Mouse (Mus musculus): ENCODE measurements around the gene Rgs9. TPM values are rescaled to one million over a fixed set of nuclear protein-coding genes. Genes with fewer than 3 reads are reported as not detected.
A peak's percentile ranks its signal among the peaks of the same experiment; 100 is the strongest.

Rgs9 gene
- polyA plus RNA-seq, 1 experiment from 2014 or later = 18.8 TPM

GRCm38 (mm10) chr11:109334773-109335172 is 36.8 kb upstream of the Rgs9 start:
- Histone ChIP-seq H3K9ac (ENCODE audit: low read depth, low read length) (no peak overlapping the region), H3K4me2 (ENCODE audit: low read length) (no peak overlapping the region), H3K4me1 (ENCODE audit: control insufficient read depth, insufficient read depth, low read length) (peaks cover 4% of the 10 kb centered on the region; the same call in 1 of the 2 replicates), H3K36me3 (ENCODE audit: control insufficient read depth, insufficient read depth, low read length) (no peaks in the 10 kb centered on the region), H3K27me3 (ENCODE audit: control insufficient read depth, insufficient read depth, low read depth, low read length) (no peaks in the 10 kb centered on the region), H3K4me3 (ENCODE audit: low read depth, low read length) (no peak overlapping the region), H3K27ac (ENCODE audit: low read length) (no peak overlapping the region), H3K9me3 (replicated peaks; ENCODE audit: control insufficient read depth, low read length, poor library complexity, severe bottlenecking) (no peaks in the 10 kb centered on the region)
- 94% methylated on average over 4 of the region's 4 CpGs for WGBS
- ATAC-seq = no peak

- Histone ChIP-seq H3K9ac (ENCODE audit: low read depth, low read length) (no peak overlapping the region), H3K9me3 (replicated peaks; ENCODE audit: control insufficient read depth, low read length, poor library complexity, severe bottlenecking) (no peaks in the 10 kb centered on the region), H3K27me3 (ENCODE audit: control insufficient read depth, insufficient read depth, low read depth, low read length) (no peaks in the 10 kb centered on the region), H3K4me1 (ENCODE audit: control insufficient read depth, insufficient read depth, low read length) (peaks cover 4% of the 10 kb centered on the region; the same call in 1 of the 2 replicates), H3K4me3 (ENCODE audit: low read depth, low read length) (no peak overlapping the region), H3K4me2 (ENCODE audit: low read length) (no peak overlapping the region), H3K36me3 (ENCODE audit: control insufficient read depth, insufficient read depth, low read length) (no peaks in the 10 kb centered on the region), H3K27ac (ENCODE audit: low read length) (no peak overlapping the region)
- WGBS = 83% methylated on average over 6 of the region's 6 CpGs
- no peak for ATAC-seq
Observed at GRCm38 (mm10) chr11:109332722-109333121, 34.8 kb upstream of the Rgs9 start.

GRCm38 (mm10) chr11:109331424-109331824 is 33.5 kb upstream of the Rgs9 start:
- Histone ChIP-seq H3K36me3 (ENCODE audit: control insufficient read depth, insufficient read depth, low read length) (no peaks in the 10 kb centered on the region), H3K4me1 (ENCODE audit: control insufficient read depth, insufficient read depth, low read length) (peaks cover 4% of the 10 kb centered on the region), H3K4me2 (ENCODE audit: low read length) (peak overlapping the region; percentile 39), H3K4me3 (ENCODE audit: low read depth, low read length) (no peak overlapping the region), H3K9me3 (replicated peaks; ENCODE audit: control insufficient read depth, low read length, poor library complexity, severe bottlenecking) (no peaks in the 10 kb centered on the region), H3K27ac (ENCODE audit: low read length) (no peak overlapping the region), H3K27me3 (ENCODE audit: control insufficient read depth, insufficient read depth, low read depth, low read length) (no peaks in the 10 kb centered on the region), H3K9ac (ENCODE audit: low read depth, low read length) (no peak overlapping the region)
- WGBS = 6% methylated on average over 6 of the region's 6 CpGs
- peak; percentile 82 for ATAC-seq

GRCm38 (mm10) chr11:109330706-109331393 is 32.9 kb upstream of the Rgs9 start:
- H3K9ac ChIP-seq (ENCODE audit: low read depth, low read length) = no peak overlapping the region
- ATAC-seq = peak; percentile 32; the same call in 1 of the 2 replicates
- no peaks in the 10 kb centered on the region for H3K27me3 ChIP-seq (ENCODE audit: control insufficient read depth, insufficient read depth, low read depth, low read length)
- no peaks in the 10 kb centered on the region for H3K9me3 ChIP-seq (replicated peaks; ENCODE audit: control insufficient read depth, low read length, poor library complexity, severe bottlenecking)
- no peak overlapping the region for H3K4me3 ChIP-seq (ENCODE audit: low read depth, low read length)
- H3K36me3 ChIP-seq (ENCODE audit: control insufficient read depth, insufficient read depth, low read length) = no peaks in the 10 kb centered on the region
- no peak overlapping the region for H3K27ac ChIP-seq (ENCODE audit: low read length)
- H3K4me1 ChIP-seq (ENCODE audit: control insufficient read depth, insufficient read depth, low read length) = peaks cover 4% of the 10 kb centered on the region
- H3K4me2 ChIP-seq (ENCODE audit: low read length) = peak overlapping the region; percentile 39
- 35% methylated on average over 17 of the region's 17 CpGs for WGBS

- no peak overlapping the region for H3K9ac ChIP-seq (ENCODE audit: low read depth, low read length)
- H3K4me1 ChIP-seq (ENCODE audit: control insufficient read depth, insufficient read depth, low read length) = peaks cover 4% of the 10 kb centered on the region
- 72% methylated on average over 4 of the region's 4 CpGs for WGBS
- H3K36me3 ChIP-seq (ENCODE audit: control insufficient read depth, insufficient read depth, low read length) = no peaks in the 10 kb centered on the region
- H3K4me3 ChIP-seq (ENCODE audit: low read depth, low read length) = no peak overlapping the region
- no peaks in the 10 kb centered on the region for H3K9me3 ChIP-seq (replicated peaks; ENCODE audit: control insufficient read depth, low read length, poor library complexity, severe bottlenecking)
- no peak for ATAC-seq
- no peaks in the 10 kb centered on the region for H3K27me3 ChIP-seq (ENCODE audit: control insufficient read depth, insufficient read depth, low read depth, low read length)
- no peak overlapping the region for H3K27ac ChIP-seq (ENCODE audit: low read length)
- H3K4me2 ChIP-seq (ENCODE audit: low read length) = no peak overlapping the region
Observed at GRCm38 (mm10) chr11:109329331-109329730, 31.4 kb upstream of the Rgs9 start.

GRCm38 (mm10) chr11:109327952-109328351 is 30.0 kb upstream of the Rgs9 start:
- Histone ChIP-seq H3K27ac (ENCODE audit: low read length) (no peak overlapping the region), H3K27me3 (ENCODE audit: control insufficient read depth, insufficient read depth, low read depth, low read length) (no peaks in the 10 kb centered on the region), H3K4me2 (ENCODE audit: low read length) (no peak overlapping the region), H3K36me3 (ENCODE audit: control insufficient read depth, insufficient read depth, low read length) (no peaks in the 10 kb centered on the region), H3K9me3 (replicated peaks; ENCODE audit: control insufficient read depth, low read length, poor library complexity, severe bottlenecking) (no peaks in the 10 kb centered on the region), H3K4me3 (ENCODE audit: low read depth, low read length) (no peak overlapping the region), H3K4me1 (ENCODE audit: control insufficient read depth, insufficient read depth, low read length) (peaks cover 4% of the 10 kb centered on the region), H3K9ac (ENCODE audit: low read depth, low read length) (no peak overlapping the region)
- ATAC-seq = no peak
- 88% methylated on average over 10 of the region's 10 CpGs for WGBS

GRCm38 (mm10) chr11:109327381-109327780 is 29.5 kb upstream of the Rgs9 start:
- 27% methylated on average over 3 of the region's 3 CpGs for WGBS
- Histone ChIP-seq H3K27ac (ENCODE audit: low read length) (no peak overlapping the region), H3K4me2 (ENCODE audit: low read length) (no peak overlapping the region), H3K4me1 (ENCODE audit: control insufficient read depth, insufficient read depth, low read length) (peaks cover 4% of the 10 kb centered on the region), H3K27me3 (ENCODE audit: control insufficient read depth, insufficient read depth, low read depth, low read length) (no peaks in the 10 kb centered on the region), H3K9ac (ENCODE audit: low read depth, low read length) (no peak overlapping the region; the same call in 1 of the 2 replicates), H3K4me3 (ENCODE audit: low read depth, low read length) (no peak overlapping the region), H3K9me3 (replicated peaks; ENCODE audit: control insufficient read depth, low read length, poor library complexity, severe bottlenecking) (no peaks in the 10 kb centered on the region), H3K36me3 (ENCODE audit: control insufficient read depth, insufficient read depth, low read length) (no peaks in the 10 kb centered on the region)
- no peak for ATAC-seq

- no peaks in the 10 kb centered on the region for H3K27me3 ChIP-seq (ENCODE audit: control insufficient read depth, insufficient read depth, low read depth, low read length)
- H3K4me3 ChIP-seq (ENCODE audit: low read depth, low read length) = no peak overlapping the region
- H3K27ac ChIP-seq (ENCODE audit: low read length) = no peak overlapping the region
- WGBS = 85% methylated on average over 13 of the region's 13 CpGs
- no peak for ATAC-seq
- H3K9me3 ChIP-seq (replicated peaks; ENCODE audit: control insufficient read depth, low read length, poor library complexity, severe bottlenecking) = no peaks in the 10 kb centered on the region
- H3K36me3 ChIP-seq (ENCODE audit: control insufficient read depth, insufficient read depth, low read length) = no peaks in the 10 kb centered on the region
- no peak overlapping the region for H3K9ac ChIP-seq (ENCODE audit: low read depth, low read length)
- H3K4me1 ChIP-seq (ENCODE audit: control insufficient read depth, insufficient read depth, low read length) = peaks cover 4% of the 10 kb centered on the region
- no peak overlapping the region for H3K4me2 ChIP-seq (ENCODE audit: low read length)
Observed at GRCm38 (mm10) chr11:109326270-109326669, 28.3 kb upstream of the Rgs9 start.

- Histone ChIP-seq H3K9me3 (replicated peaks; ENCODE audit: control insufficient read depth, low read length, poor library complexity, severe bottlenecking) (no peaks in the 10 kb centered on the region), H3K4me3 (ENCODE audit: low read depth, low read length) (no peak overlapping the region), H3K36me3 (ENCODE audit: control insufficient read depth, insufficient read depth, low read length) (no peaks in the 10 kb centered on the region), H3K27me3 (ENCODE audit: control insufficient read depth, insufficient read depth, low read depth, low read length) (no peaks in the 10 kb centered on the region), H3K27ac (ENCODE audit: low read length) (peak overlapping the region; percentile 39; the same call in 1 of the 2 replicates), H3K4me2 (ENCODE audit: low read length) (no peak overlapping the region), H3K9ac (ENCODE audit: low read depth, low read length) (no peak overlapping the region), H3K4me1 (ENCODE audit: control insufficient read depth, insufficient read depth, low read length) (no peaks in the 10 kb centered on the region)
- ATAC-seq = peak; percentile 94
- 33% methylated on average over 8 of the region's 8 CpGs for WGBS
Observed at GRCm38 (mm10) chr11:109320361-109320933, 22.5 kb upstream of the Rgs9 start.
